Mouse (Mus musculus) C2C12 (cell line): ENCODE data around the gene Olfr675. TPM values are rescaled to one million over a fixed set of nuclear protein-coding genes. Genes with fewer than 3 reads are reported as not detected.
"Not testable (repeated sequence)": the region's sequence is repeated elsewhere in the genome, so short reads cannot be mapped to it uniquely, and the experiment has no call there.

Experiments
- H3K27me3 ChIP-seq: one replicate; pipeline ENCODE4 v1.6.1; 2011; ENCODE audit not compliant: control insufficient read depth, insufficient read depth, insufficient read length
- H3K36me3 ChIP-seq: one replicate; pipeline ENCODE4 v1.6.1; 2011; ENCODE audit not compliant: control insufficient read depth, insufficient read depth
- H3K4me3 ChIP-seq: one replicate; pipeline ENCODE4 v1.5.1; 2011; ENCODE audit warnings: mild to moderate bottlenecking, control low read depth; ENCODE audit not compliant: poor library complexity, insufficient read depth, severe bottlenecking
- H3K79me2 ChIP-seq: one replicate; pipeline ENCODE4 v1.6.1; 2011; ENCODE audit not compliant: control insufficient read depth, insufficient read depth
- H3K79me3 ChIP-seq: one replicate; pipeline ENCODE4 v1.6.1; 2011; ENCODE audit warnings: low read depth, control low read depth
- H3ac ChIP-seq: one replicate; pipeline ENCODE3; 2011; ENCODE audit warnings: low read depth; ENCODE audit not compliant: control insufficient read depth, insufficient read length
- MYOG ChIP-seq: IDR thresholded peaks from one replicate; pipeline ENCODE4 v1.6.1; 2011; ENCODE audit not compliant: control insufficient read depth, insufficient read length; ENCODE audit errors: extremely low read depth
- USF1 ChIP-seq: IDR thresholded peaks from one replicate; pipeline ENCODE4 v1.6.1; 2011; ENCODE audit warnings: low read depth, mild to moderate bottlenecking, control low read depth, moderate library complexity
- polyA plus RNA-seq: library from polyadenylated mRNA; unstranded; fragments of >200 nt; fragmentation: generic; extraction: Trizol; gene quantifications from one replicate; pipeline ENCODE4 v1.2.1, GENCODE M21; 2012; ENCODE audit warnings: missing spikeins

Gene Olfr675
- polyA plus RNA-seq, 1 experiment, result not detected

- no peaks in the 10 kb centered on the region for H3K27me3 ChIP-seq
These were observed 26.3 kb downstream of the Olfr675 start, which contains the start of gene Olfr672 for GRCm38 (mm10) chr7:105001929-105002328. TSS of gene Olfr672 (minus strand) at chr7:105002029.

GRCm38 (mm10) chr7:104979026-104979425, 49.2 kb downstream of the Olfr675 start, which contains the start of gene Olfr671:
TSS of gene Olfr671 (minus strand) at chr7:104979126.
- H3K79me2 ChIP-seq, result no peaks in the 10 kb centered on the region
- H3K36me3 ChIP-seq, result no peaks in the 10 kb centered on the region
- no peak for TF ChIP-seq MYOG
- no peak within 1 kb of the TSS for H3ac ChIP-seq
- no peaks in the 10 kb centered on the region for H3K27me3 ChIP-seq
- no peak within 1 kb of the TSS for H3K4me3 ChIP-seq
- H3K79me3 ChIP-seq, result no peaks in the 10 kb centered on the region

More at GRCm38 (mm10) chr7:105001929-105002328, 26.3 kb downstream of the Olfr675 start, which contains the start of gene Olfr672:
- no peaks in the 10 kb centered on the region for H3K36me3 ChIP-seq
- no peak within 1 kb of the TSS for H3K4me3 ChIP-seq
- no peak within 1 kb of the TSS for H3ac ChIP-seq
- H3K79me3 ChIP-seq, result no peaks in the 10 kb centered on the region
- no peak for TF ChIP-seq MYOG
- TF ChIP-seq USF1, result no peak
- no peaks in the 10 kb centered on the region for H3K79me2 ChIP-seq

GRCm38 (mm10) chr7:104972507-104972906, 55.8 kb downstream of the Olfr675 start:
- H3K79me2 ChIP-seq, H3K4me3 ChIP-seq, H3K27me3 ChIP-seq, H3K79me3 ChIP-seq, H3ac ChIP-seq, H3K36me3 ChIP-seq: not testable (repeated sequence)

Other genes starting within 250 kb of the Olfr675 start
- gene Usp17lb, start 185.9 kb downstream of the Olfr675 start, polyA plus RNA-seq, result 0.25 TPM
- 0.77 TPM for gene Usp17la, start 171.5 kb downstream of the Olfr675 start, polyA plus RNA-seq
- not detected for gene Olfr665, start 150.4 kb downstream of the Olfr675 start, polyA plus RNA-seq
- gene Olfr666, start 132.5 kb downstream of the Olfr675 start, polyA plus RNA-seq, result not detected
- not detected for gene Olfr667, start 107.0 kb downstream of the Olfr675 start, polyA plus RNA-seq
- gene Olfr668, start 100.4 kb downstream of the Olfr675 start, polyA plus RNA-seq, result not detected
- not detected for gene Olfr669, start 94.2 kb downstream of the Olfr675 start, polyA plus RNA-seq
- not detected for gene Olfr670, start 65.8 kb downstream of the Olfr675 start, polyA plus RNA-seq
- not detected for gene Olfr671, start 49.3 kb downstream of the Olfr675 start, polyA plus RNA-seq
- gene Olfr672, start 26.4 kb downstream of the Olfr675 start, polyA plus RNA-seq, result not detected
- not detected for gene Olfr676, start 4.2 kb upstream of the Olfr675 start, polyA plus RNA-seq
- gene Olfr677, start 22.9 kb upstream of the Olfr675 start, polyA plus RNA-seq, result not detected
- gene Olfr678, start 36.0 kb upstream of the Olfr675 start, polyA plus RNA-seq, result not detected
- not detected for gene Olfr679, start 52.7 kb upstream of the Olfr675 start, polyA plus RNA-seq
- not detected for gene Olfr680-ps1, start 64.4 kb upstream of the Olfr675 start, polyA plus RNA-seq
- gene Olfr681, start 88.4 kb upstream of the Olfr675 start, polyA plus RNA-seq, result not detected
- gene Olfr683, start 118.6 kb upstream of the Olfr675 start, polyA plus RNA-seq, result not detected
- not detected for gene Olfr684, start 135.2 kb upstream of the Olfr675 start, polyA plus RNA-seq
- not detected for gene Olfr685, start 157.6 kb upstream of the Olfr675 start, polyA plus RNA-seq
- gene Olfr686, start 179.0 kb upstream of the Olfr675 start, polyA plus RNA-seq, result not detected